Mouse (Mus musculus) olfactory bulb, adult 2 months (tissue): ENCODE results near the gene Fbxo44.

Experiments used
- CTCF ChIP-seq: fragments of 200-500 bp; IDR thresholded peaks from 2 replicates; pipeline ENCODE4 v1.5.1; 2012; ENCODE audit warnings: low read depth, mild to moderate bottlenecking, low read length, moderate library complexity; ENCODE audit not compliant: insufficient read depth
- POLR2A ChIP-seq: fragments of 200-500 bp; IDR thresholded peaks from 2 replicates; pipeline ENCODE4 v1.6.1; 2012; ENCODE audit warnings: mild to moderate bottlenecking, low read depth, low read length, moderate library complexity; ENCODE audit not compliant: insufficient read depth

DNA sequence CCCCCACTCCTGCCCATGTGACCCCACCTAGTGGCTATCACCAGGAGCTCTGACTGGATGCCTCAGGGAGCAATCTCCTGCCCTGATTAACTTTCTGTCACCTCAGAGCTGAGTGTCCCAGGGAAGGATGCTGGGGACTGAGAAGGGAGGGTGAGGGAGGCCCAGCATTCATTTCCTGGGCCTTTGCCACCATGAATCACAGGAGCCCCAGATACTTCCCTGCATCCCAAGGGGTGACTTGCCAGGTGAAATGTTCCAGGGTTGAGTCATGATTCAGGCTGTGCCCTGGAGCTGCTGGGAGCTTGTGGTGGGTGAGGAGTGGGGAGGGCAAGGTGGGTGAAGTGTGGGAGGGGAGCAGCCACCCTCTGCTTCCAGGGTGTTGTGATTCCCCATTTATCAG is 17.4 kb upstream of the Fbxo44 start:
- TF ChIP-seq CTCF: no peak
- no peak for TF ChIP-seq POLR2A
